Mouse (Mus musculus) thymus, adult 2 months (tissue): ENCODE measurements around the gene Fam189b. TPM values are rescaled to one million over a fixed set of nuclear protein-coding genes. Genes with fewer than 3 reads are reported as not detected.

Experiments used
- DNase-seq: peaks from one replicate; pipeline ENCODE4 v3.0.0; 2021
- H3K27ac ChIP-seq: fragments of 200-500 bp; 2 replicates; pipeline ENCODE4 v1.5.1; 2012; ENCODE audit warnings: low read length, control low read depth; ENCODE audit not compliant: control insufficient read depth, insufficient read depth
- H3K27me3 ChIP-seq: fragments of 200-500 bp; 2 replicates; pipeline ENCODE4 v1.6.1; 2012; ENCODE audit warnings: mild to moderate bottlenecking, low read length, moderate library complexity, mixed read lengths; ENCODE audit not compliant: control insufficient read depth, insufficient read depth
- H3K36me3 ChIP-seq: fragments of 200-500 bp; 2 replicates; pipeline ENCODE4 v1.6.1; 2012; ENCODE audit warnings: mild to moderate bottlenecking, low read length, moderate library complexity; ENCODE audit not compliant: control insufficient read depth, insufficient read depth
- H3K4me1 ChIP-seq: fragments of 200-500 bp; replicated peaks from 2 replicates; pipeline ENCODE4 v1.6.1; 2012; ENCODE audit warnings: low read length; ENCODE audit not compliant: control insufficient read depth, insufficient read depth
- H3K4me3 ChIP-seq: fragments of 200-500 bp; 2 replicates; pipeline ENCODE4 v1.5.1; 2012; ENCODE audit warnings: mild to moderate bottlenecking, low read length, control low read depth, moderate library complexity; ENCODE audit not compliant: control insufficient read depth, insufficient read depth
- CTCF ChIP-seq: fragments of 200-500 bp; IDR thresholded peaks from 2 replicates; pipeline ENCODE4 v1.5.1; 2012; ENCODE audit warnings: mild to moderate bottlenecking, control low read depth, low read length, moderate library complexity, borderline replicate concordance; ENCODE audit not compliant: control insufficient read depth, poor library complexity, insufficient read depth; ENCODE audit errors: extremely low read depth
- POLR2A ChIP-seq: fragments of 200-500 bp; IDR thresholded peaks from 2 replicates; pipeline ENCODE4 v1.6.1; 2012; ENCODE audit warnings: mild to moderate bottlenecking, low read length, control low read depth, moderate library complexity; ENCODE audit not compliant: control insufficient read depth, poor library complexity, insufficient read depth; ENCODE audit errors: extremely low read depth
- WGBS: fragments of 180-500 bp; shearing (Covaris S2); methylation state at CpG from one replicate; pipeline ENCODE4 v1.1.7; 2018; 5-methylcytosine and 5-hydroxymethylcytosine counted together
- polyA plus RNA-seq: library from polyadenylated mRNA; depleted of rRNA; stranded (reverse); fragments of >200 nt; gene quantifications from 2 replicates; pipeline ENCODE4 v1.2.3, GENCODE M21; 2012

Gene Fam189b
- polyA plus RNA-seq, 1 experiment, result 250 TPM

DNA sequence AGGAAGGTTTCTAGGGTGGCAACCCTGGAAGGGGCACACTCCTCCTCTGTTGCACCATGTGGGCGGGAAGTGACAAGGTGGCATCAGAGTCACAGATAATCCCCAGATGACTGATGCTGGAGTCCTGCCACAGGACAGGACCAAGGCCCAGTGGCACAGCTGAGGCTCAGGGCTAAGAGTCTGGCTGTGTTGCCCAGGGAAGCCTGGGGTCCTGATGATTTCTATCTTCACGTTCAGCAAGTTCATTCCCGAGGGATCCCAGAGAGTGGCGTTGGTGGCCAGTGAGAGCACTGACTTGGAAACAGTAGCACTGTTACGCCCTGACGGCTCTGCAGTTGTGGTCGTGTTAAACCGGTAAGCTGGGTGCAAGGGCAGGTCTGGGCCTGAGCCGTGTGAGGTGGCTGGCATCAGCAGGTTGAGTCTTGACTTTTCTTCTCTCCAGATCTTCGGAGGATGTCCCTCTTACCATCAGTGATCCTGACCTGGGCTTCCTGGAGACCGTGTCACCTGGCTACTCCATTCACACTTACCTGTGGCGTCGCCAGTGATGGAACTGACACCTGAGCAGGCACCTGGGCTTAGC is 25.2 kb downstream of the Fam189b start:
- no peak overlapping the region for H3K4me3 ChIP-seq
- TF ChIP-seq CTCF (no peak), POLR2A (no peak)
- H3K27ac ChIP-seq, result no peak overlapping the region
- peaks cover 3% of the 10 kb centered on the region for H3K4me1 ChIP-seq
- H3K36me3 ChIP-seq, result peaks cover 47% of the 10 kb centered on the region
- no peak for DNase-seq
- WGBS, result 95% methylated on average over 13 of the region's 13 CpGs
- no peaks in the 10 kb centered on the region for H3K27me3 ChIP-seq

DNA sequence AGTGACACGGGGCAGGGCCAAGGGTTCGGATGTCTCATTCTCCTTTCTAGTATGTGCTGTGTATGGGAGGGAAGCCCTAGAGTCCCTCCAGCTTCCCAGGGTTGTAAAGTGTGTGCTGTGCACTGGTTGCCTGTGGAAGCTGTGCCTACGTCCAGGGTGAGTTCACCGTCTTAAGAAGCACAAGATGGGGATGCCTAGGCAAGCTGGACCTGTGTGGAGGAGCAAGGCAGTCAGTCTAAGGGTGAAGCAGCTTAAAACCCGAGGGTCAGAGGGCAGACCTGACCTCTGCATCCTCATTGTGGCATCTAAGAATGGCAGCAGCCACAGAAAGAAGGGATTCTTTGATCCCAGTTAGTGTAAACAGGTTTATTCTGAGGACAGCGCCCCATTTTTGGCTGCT is 25.8 kb downstream of the Fam189b start:
- Histone ChIP-seq H3K27ac (no peak overlapping the region), H3K27me3 (no peaks in the 10 kb centered on the region), H3K36me3 (peaks cover 47% of the 10 kb centered on the region), H3K4me1 (no peaks in the 10 kb centered on the region; the same call in 1 of the 2 replicates), H3K4me3 (no peak overlapping the region)
- no peak for DNase-seq
- no peak for TF ChIP-seq CTCF
- TF ChIP-seq POLR2A, result no peak
- WGBS, result 91% methylated on average over 6 of the region's 6 CpGs

DNA sequence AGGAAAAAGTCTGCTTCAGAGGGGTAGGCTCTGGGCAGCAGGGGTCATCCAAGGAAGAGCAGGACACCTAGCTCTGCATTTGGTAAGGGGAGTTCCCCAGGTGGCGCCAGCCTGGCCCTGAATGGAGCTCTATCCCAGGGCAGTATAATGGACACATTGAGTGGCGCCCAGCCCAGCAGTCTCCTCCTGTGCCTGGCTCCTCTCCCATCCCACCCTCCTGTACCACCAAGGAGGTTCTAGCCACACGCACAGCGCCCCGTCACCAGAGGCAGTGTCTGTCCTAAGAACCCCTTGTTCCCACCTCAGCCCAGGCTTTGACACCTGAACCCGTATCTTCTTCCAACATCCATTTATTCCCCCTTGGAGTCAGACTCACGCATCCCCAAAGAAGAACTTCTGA is 26.8 kb downstream of the Fam189b start:
- no peak for DNase-seq
- no peak for TF ChIP-seq CTCF
- no peak for TF ChIP-seq POLR2A
- Histone ChIP-seq H3K36me3 (peaks cover 46% of the 10 kb centered on the region), H3K27me3 (no peaks in the 10 kb centered on the region), H3K4me3 (no peak overlapping the region), H3K27ac (no peak overlapping the region), H3K4me1 (peaks cover 3% of the 10 kb centered on the region)
- 94% methylated on average over 7 of the region's 7 CpGs for WGBS

DNA sequence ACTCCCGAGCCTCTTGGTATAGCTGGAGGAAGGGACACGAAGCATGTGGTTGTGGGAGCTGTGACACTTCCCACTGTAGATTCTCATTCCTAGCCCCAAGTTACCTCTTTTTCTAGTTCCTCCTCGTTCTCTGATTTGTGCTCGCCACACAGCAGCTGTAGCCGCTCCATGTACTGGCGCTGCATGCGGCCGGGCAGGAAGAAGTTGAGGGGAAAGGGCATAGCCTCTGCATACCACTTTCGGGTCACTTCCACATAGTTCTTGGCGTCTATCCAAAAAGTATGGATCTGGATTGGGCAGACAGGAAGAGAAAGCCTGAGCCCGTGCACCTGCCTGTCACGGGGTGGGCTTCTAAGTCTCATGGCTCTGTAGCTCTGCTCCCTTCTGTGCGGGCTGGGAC is 27.2 kb downstream of the Fam189b start:
- Histone ChIP-seq H3K27ac (no peak overlapping the region), H3K4me3 (no peak overlapping the region), H3K36me3 (peaks cover 42% of the 10 kb centered on the region), H3K27me3 (no peaks in the 10 kb centered on the region; the same call in 1 of the 2 replicates), H3K4me1 (peaks cover 3% of the 10 kb centered on the region)
- no peak for TF ChIP-seq CTCF
- no peak for TF ChIP-seq POLR2A
- 87% methylated on average over 13 of the region's 13 CpGs for WGBS
- no peak for DNase-seq

DNA sequence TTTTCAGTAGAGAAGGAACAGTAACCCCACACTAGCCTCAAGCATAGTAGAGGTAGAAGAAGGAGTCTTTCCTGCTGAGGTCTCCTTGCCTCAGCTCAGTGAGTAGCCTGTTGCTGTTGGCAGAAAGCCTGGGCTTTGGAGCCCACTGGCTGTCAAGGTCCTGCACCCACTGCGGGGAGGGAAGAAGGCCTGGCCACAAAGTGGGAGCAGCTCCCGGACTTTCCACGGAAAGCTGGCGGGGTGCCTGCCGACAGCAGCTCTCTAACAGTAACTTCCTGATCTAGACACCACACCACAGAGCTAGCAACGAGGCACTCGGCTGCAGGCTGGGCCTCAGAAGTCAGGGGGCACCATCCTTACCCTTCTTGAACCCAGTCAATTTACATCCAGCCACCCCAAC is 27.8 kb downstream of the Fam189b start:
- no peak overlapping the region for H3K4me3 ChIP-seq
- H3K27ac ChIP-seq, result no peak overlapping the region
- H3K4me1 ChIP-seq, result peaks cover 3% of the 10 kb centered on the region
- DNase-seq, result no peak
- H3K27me3 ChIP-seq, result no peaks in the 10 kb centered on the region; the same call in 1 of the 2 replicates
- H3K36me3 ChIP-seq, result peaks cover 36% of the 10 kb centered on the region
- TF ChIP-seq CTCF, result no peak
- no peak for TF ChIP-seq POLR2A
- 75% methylated on average over 7 of the region's 7 CpGs for WGBS

DNA sequence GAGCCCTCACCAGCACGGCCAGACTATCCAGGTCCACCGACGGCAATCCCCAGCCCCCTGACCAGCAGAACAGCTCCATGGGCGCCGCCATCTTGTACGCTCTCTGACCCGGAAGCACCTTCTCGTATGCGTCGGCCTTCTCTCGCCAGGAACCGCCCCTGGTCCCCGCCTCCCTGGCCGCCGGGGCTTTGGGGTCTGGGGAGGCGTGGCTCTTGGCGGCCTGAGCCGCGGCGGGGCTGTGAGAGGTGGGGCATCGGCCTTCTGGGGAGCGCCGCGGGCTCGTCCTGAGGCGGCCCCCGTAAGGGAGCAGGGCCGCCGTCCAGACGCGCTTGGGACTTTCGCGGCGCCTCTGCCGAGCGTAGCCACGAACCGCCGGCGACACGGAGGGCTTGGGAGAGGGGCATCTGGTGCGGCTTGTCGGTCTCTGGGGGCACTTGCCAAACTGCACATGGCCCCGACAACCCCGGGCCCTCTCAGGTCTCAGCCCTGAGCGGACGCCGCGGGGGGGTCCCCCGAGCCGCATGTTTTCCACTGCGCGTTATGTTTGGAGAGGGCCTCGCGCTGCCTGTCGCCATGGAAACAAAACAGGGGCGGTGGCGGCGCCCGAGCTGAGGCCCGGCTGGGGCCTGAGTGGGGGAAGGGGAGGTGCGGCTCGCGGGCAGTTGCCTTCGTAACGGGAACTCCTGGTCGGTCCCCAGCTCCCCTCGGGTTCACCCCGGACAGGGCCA is 31.0 kb downstream of the Fam189b start:
- Histone ChIP-seq H3K4me3 (peak overlapping the region; percentile 79), H3K27me3 (no peaks in the 10 kb centered on the region; the same call in 1 of the 2 replicates), H3K36me3 (peaks cover 8% of the 10 kb centered on the region; the same call in 1 of the 2 replicates), H3K27ac (no peak overlapping the region), H3K4me1 (peaks cover 3% of the 10 kb centered on the region)
- under 1% methylated on average over 69 of the region's 69 CpGs for WGBS
- DNase-seq, result peak; percentile 90
- TF ChIP-seq CTCF, result peak; percentile 26; the same call in 1 of the 2 replicates
- peak; percentile 33; the same call in 1 of the 2 replicates for TF ChIP-seq POLR2A
